Mouse (Mus musculus) kidney, adult 2 months (tissue): ENCODE results near the gene Clstn1. TPM values are rescaled to one million over a fixed set of nuclear protein-coding genes. Genes with fewer than 3 reads are reported as not detected.
A peak's percentile ranks its signal among the peaks of the same experiment; 100 is the strongest.
"Not testable (repeated sequence)": the region's sequence is repeated elsewhere in the genome, so short reads cannot be mapped to it uniquely, and the experiment has no call there.

ENCODE experiments used
- DNase-seq: peaks from one replicate; pipeline ENCODE4 v3.0.0; 2021
- H3K27ac ChIP-seq: fragments of 200-500 bp; 2 replicates; pipeline ENCODE4 v1.5.1; 2012; ENCODE audit warnings: low read depth, low read length, control low read depth, inconsistent platforms; ENCODE audit not compliant: insufficient read depth
- H3K27me3 ChIP-seq: fragments of 200-500 bp; replicated peaks from 2 replicates; pipeline ENCODE4 v1.6.1; 2012; ENCODE audit warnings: mild to moderate bottlenecking, moderate library complexity, low read length, inconsistent platforms; ENCODE audit not compliant: control insufficient read depth, insufficient read depth
- H3K36me3 ChIP-seq: fragments of 200-500 bp; 2 replicates; pipeline ENCODE4 v1.6.1; 2012; ENCODE audit warnings: mild to moderate bottlenecking, moderate library complexity, low read length, inconsistent platforms; ENCODE audit not compliant: control insufficient read depth, insufficient read depth
- H3K4me1 ChIP-seq: fragments of 200-500 bp; 2 replicates; pipeline ENCODE4 v1.6.1; 2011; ENCODE audit warnings: low read length; ENCODE audit not compliant: control insufficient read depth, insufficient read depth
- H3K4me3 ChIP-seq: fragments of 200-500 bp; 2 replicates; pipeline ENCODE4 v1.5.1; 2011; ENCODE audit warnings: mild to moderate bottlenecking, low read depth, low read length, control low read depth; ENCODE audit not compliant: insufficient read depth
- CTCF ChIP-seq: fragments of 200-500 bp; conservative IDR thresholded peaks from 2 replicates; pipeline ENCODE4 v1.5.1; 2011; ENCODE audit warnings: low read depth, mild to moderate bottlenecking, control low read depth, low read length, moderate library complexity, mixed read lengths; ENCODE audit not compliant: insufficient read depth, insufficient read length
- POLR2A ChIP-seq: fragments of 200-500 bp; IDR thresholded peaks from one replicate; pipeline ENCODE4 v1.6.1; 2011; ENCODE audit warnings: low read depth, low read length, control low read depth
- WGBS: fragments of 180-500 bp; shearing (Covaris S2); methylation state at CpG from one replicate; pipeline ENCODE4 v1.1.7; 2018; 5-methylcytosine and 5-hydroxymethylcytosine counted together
- polyA plus RNA-seq: library from polyadenylated mRNA; depleted of rRNA; stranded (reverse); fragments of >200 nt; gene quantifications from 2 replicates; pipeline ENCODE4 v1.2.3, GENCODE M21; 2012

Gene Clstn1
- polyA plus RNA-seq, 1 experiment, result 44.9 TPM

GRCm38 (mm10) chr4:149609256-149610025 lies 23.2 kb downstream of the Clstn1 start:
- Histone ChIP-seq H3K4me1 (no peaks in the 10 kb centered on the region), H3K27me3 (no peaks in the 10 kb centered on the region), H3K27ac (no peak overlapping the region), H3K36me3 (no peaks in the 10 kb centered on the region), H3K4me3 (no peak overlapping the region)
- DNase-seq, result no peak
- no peak for TF ChIP-seq POLR2A
- TF ChIP-seq CTCF, result no peak
- WGBS, result 69% methylated on average over 8 of the region's 8 CpGs

DNA sequence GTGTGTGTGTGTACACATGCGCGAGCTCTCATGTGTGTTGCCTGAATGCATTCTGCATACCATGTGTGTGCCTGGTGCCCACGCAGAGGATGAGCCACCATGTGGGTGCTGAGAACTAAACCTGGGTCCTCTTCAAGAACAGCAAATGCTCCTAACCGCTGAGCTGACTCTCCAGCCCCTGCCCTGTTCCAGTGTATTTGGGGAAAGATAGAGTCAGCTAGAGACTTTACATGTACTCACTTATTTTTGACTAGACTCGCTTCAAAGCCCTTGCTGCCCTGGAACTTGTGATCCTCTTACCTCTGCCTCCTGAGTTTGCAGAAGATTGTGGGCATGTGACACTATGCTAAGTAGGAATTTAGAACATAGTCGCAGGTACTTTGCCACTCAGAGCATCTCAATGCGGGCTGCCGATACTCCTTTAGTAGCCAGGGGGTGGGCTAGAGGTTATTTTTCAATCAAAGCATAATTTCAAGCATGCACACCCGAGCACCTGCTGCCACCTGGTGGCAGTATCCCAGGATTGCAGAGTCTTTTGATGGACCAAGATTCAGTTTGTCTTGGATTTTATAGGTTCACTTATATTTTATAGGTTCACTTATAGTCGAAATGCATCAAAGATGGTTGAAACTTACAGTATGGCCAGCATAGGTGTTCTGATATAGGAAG lies 25.2 kb downstream of the Clstn1 start:
- no peaks in the 10 kb centered on the region; the same call in 1 of the 2 replicates for H3K36me3 ChIP-seq
- peak; percentile 47 for DNase-seq
- no peaks in the 10 kb centered on the region for H3K27me3 ChIP-seq
- WGBS, result 49% methylated on average over 10 of the region's 10 CpGs
- H3K4me3 ChIP-seq, result no peak overlapping the region
- H3K27ac ChIP-seq, result no peak overlapping the region
- no peak for TF ChIP-seq POLR2A
- TF ChIP-seq CTCF, result peak; percentile 76
- no peaks in the 10 kb centered on the region for H3K4me1 ChIP-seq

GRCm38 (mm10) chr4:149613497-149613896 lies 27.2 kb downstream of the Clstn1 start:
- not testable (repeated sequence) for H3K27me3 ChIP-seq, H3K36me3 ChIP-seq, H3K4me3 ChIP-seq, DNase-seq, H3K4me1 ChIP-seq, H3K27ac ChIP-seq
- 72% methylated on average over 6 of the region's 6 CpGs for WGBS

DNA sequence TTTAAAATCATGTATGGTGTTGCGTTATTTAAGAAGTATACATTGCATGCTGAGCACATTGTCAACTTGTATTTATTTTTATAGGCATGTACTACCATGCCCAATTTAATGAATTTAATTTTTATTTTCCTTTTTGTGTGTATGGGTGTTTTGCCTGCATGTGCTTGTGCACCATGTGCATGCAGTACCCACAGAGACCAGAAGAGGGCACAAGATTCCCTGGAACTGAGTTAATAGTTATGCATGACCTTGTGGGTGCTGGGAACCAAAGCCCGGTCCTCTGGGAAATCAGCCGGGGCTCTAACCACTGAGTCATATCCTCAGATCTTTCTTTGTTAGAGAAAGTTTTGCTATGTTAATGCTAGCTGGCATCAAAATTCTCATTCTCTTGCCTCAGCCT lies 28.6 kb downstream of the Clstn1 start:
- no peak for DNase-seq
- Histone ChIP-seq H3K27me3 (no peaks in the 10 kb centered on the region), H3K36me3 (no peaks in the 10 kb centered on the region; the same call in 1 of the 2 replicates), H3K4me1 (no peaks in the 10 kb centered on the region), H3K27ac (no peak overlapping the region), H3K4me3 (no peak overlapping the region)
- WGBS, result 100% methylated on average over 3 of the region's 3 CpGs
- TF ChIP-seq POLR2A (no peak), CTCF (no peak)

DNA sequence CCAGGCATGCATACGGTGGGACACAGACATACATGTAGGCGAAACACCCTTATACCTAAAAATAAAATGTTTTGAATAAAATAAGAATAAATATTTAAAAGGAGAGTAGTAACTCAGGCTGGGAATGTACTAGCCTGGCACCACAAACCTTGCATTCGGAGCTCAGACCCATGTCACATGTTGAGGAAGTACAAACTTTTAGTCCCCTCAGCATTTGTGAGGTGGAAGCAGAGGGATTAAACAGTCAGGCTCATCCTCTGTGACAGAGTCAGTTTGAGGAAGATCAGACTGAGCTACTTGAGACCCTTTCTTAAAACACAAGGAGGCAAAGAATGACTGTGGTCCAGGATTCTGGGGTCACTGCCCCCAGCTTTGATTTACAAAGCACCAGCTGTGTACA lies 30.7 kb downstream of the Clstn1 start:
- not testable (repeated sequence) for H3K36me3 ChIP-seq, H3K27ac ChIP-seq, H3K4me1 ChIP-seq, DNase-seq, H3K4me3 ChIP-seq, H3K27me3 ChIP-seq
- WGBS, result 78% methylated on average over 3 of the region's 3 CpGs

DNA sequence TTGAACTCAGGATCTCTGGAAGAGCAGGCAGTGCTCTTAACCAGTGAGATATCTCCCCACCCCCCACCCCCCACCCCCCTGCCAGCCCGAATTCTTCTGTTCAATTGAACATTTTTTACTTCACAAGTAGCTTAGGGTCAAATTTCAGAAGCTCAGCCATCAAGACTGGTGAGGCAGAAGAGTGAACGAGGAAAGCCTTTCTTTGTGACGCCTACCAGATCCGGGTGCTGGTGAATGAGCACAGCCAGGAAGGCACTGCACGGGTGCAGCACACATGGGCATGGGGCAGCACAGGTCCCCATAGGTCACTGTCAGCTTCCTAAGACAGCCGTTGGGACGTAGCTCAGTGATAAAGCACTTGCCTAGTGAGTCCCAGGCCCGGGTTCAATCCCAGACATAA lies 33.7 kb downstream of the Clstn1 start:
- no peak overlapping the region for H3K4me3 ChIP-seq
- DNase-seq, result no peak
- TF ChIP-seq CTCF (no peak), POLR2A (no peak)
- H3K4me1 ChIP-seq, result no peaks in the 10 kb centered on the region
- H3K27me3 ChIP-seq, result no peaks in the 10 kb centered on the region
- no peak overlapping the region for H3K27ac ChIP-seq
- WGBS, result 67% methylated on average over 8 of the region's 8 CpGs
- no peaks in the 10 kb centered on the region; the same call in 1 of the 2 replicates for H3K36me3 ChIP-seq

DNA sequence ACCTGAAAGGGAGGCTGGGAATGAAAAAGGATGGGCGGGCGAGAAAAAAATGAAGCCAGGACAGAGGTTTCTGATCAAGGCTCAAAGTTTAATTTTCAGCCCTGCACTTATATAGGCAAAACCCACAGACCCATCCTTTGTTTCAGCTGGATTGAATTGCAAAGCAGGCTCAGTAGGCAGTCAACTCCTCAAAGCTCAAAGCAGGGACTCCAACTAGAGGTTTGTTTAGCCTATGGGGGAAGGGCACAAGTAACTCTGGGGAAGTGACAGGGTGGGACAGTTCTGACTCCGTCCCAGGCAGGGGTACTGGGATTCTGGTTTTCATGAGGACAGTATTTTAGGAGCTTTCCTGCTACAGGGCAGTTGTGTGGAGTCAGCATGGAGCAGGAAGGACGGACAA lies 35.0 kb downstream of the Clstn1 start:
- no peak for TF ChIP-seq CTCF
- no peak for TF ChIP-seq POLR2A
- H3K4me1 ChIP-seq, result no peaks in the 10 kb centered on the region
- H3K27ac ChIP-seq, result no peak overlapping the region
- no peaks in the 10 kb centered on the region; the same call in 1 of the 2 replicates for H3K36me3 ChIP-seq
- no peaks in the 10 kb centered on the region for H3K27me3 ChIP-seq
- no peak for DNase-seq
- H3K4me3 ChIP-seq, result no peak overlapping the region
- 77% methylated on average over 4 of the region's 4 CpGs for WGBS

GRCm38 (mm10) chr4:149623711-149624110 lies 37.4 kb downstream of the Clstn1 start:
- H3K4me1 ChIP-seq, result no peaks in the 10 kb centered on the region
- no peak overlapping the region for H3K4me3 ChIP-seq
- TF ChIP-seq CTCF (no peak), POLR2A (no peak)
- H3K36me3 ChIP-seq, result no peaks in the 10 kb centered on the region
- WGBS, result 74% methylated on average over 5 of the region's 5 CpGs
- H3K27ac ChIP-seq, result no peak overlapping the region
- DNase-seq, result no peak
- no peaks in the 10 kb centered on the region for H3K27me3 ChIP-seq
